Mouse (Mus musculus) intestine, embryonic 15.5 days (tissue): ENCODE measurements around the gene Tmem259. TPM values are rescaled to one million over a fixed set of nuclear protein-coding genes. Genes with fewer than 3 reads are reported as not detected.

Source experiments
- ATAC-seq: fragments of 200-750 bp; cut with Nextera tagmentation; 2 replicates; pipeline ENCODE4 v1.8.0; 2017; ENCODE audit warnings: moderate TSS enrichment, moderate library complexity
- H3K27ac ChIP-seq: fragments of 300-500 bp; sonication (generic); 2 replicates; pipeline ENCODE4 v1.5.1; 2015; ENCODE audit warnings: mild to moderate bottlenecking, inconsistent platforms
- H3K27me3 ChIP-seq: fragments of 300-500 bp; sonication (generic); replicated peaks from 2 replicates; pipeline ENCODE4 v1.6.1; 2015; ENCODE audit warnings: inconsistent platforms
- H3K36me3 ChIP-seq: fragments of 300-500 bp; sonication (generic); 2 replicates; pipeline ENCODE4 v1.6.1; 2015; ENCODE audit warnings: inconsistent platforms
- H3K4me1 ChIP-seq: fragments of 300-500 bp; sonication (generic); replicated peaks from 2 replicates; pipeline ENCODE4 v1.6.1; 2015; ENCODE audit warnings: inconsistent platforms
- H3K4me2 ChIP-seq: fragments of 300-500 bp; sonication (generic); replicated peaks from 2 replicates; pipeline ENCODE4 v1.6.1; 2015; ENCODE audit warnings: mild to moderate bottlenecking, inconsistent platforms
- H3K4me3 ChIP-seq: fragments of 300-500 bp; sonication (generic); replicated peaks from 2 replicates; pipeline ENCODE4 v1.5.1; 2015; ENCODE audit warnings: inconsistent platforms
- H3K9ac ChIP-seq: fragments of 300-500 bp; sonication (generic); 2 replicates; pipeline ENCODE4 v1.6.1; 2015; ENCODE audit warnings: inconsistent platforms
- H3K9me3 ChIP-seq: fragments of 300-500 bp; sonication (generic); 2 replicates; pipeline ENCODE4 v1.6.1; 2016; ENCODE audit warnings: inconsistent platforms
- WGBS: fragments of 180-500 bp; shearing (Covaris S2); methylation state at CpG from one replicate; pipeline ENCODE4 v1.1.7; 2015; 5-methylcytosine and 5-hydroxymethylcytosine counted together
- polyA plus RNA-seq: library from polyadenylated mRNA; unstranded; fragments of >200 nt; fragmentation: Nextera tagmentation; extraction: Ambion mirVana; gene quantifications from 2 replicates; pipeline ENCODE4 v1.2.1, GENCODE M21; 2015

The Tmem259 gene
- polyA plus RNA-seq, 1 experiment from 2014 or later: 18.1 TPM

- peak overlapping the region; percentile 65 for H3K27ac ChIP-seq
- H3K9ac ChIP-seq: 0 out of 2 replicates have a peak overlapping the region, but pooled peaks have one; percentile 14
- peaks cover 28% of the 10 kb centered on the region for H3K36me3 ChIP-seq
- H3K4me2 ChIP-seq: peak overlapping the region; percentile 30
- no peaks in the 10 kb centered on the region for H3K27me3 ChIP-seq
- H3K9me3 ChIP-seq: no peaks in the 10 kb centered on the region
- ATAC-seq: peak; percentile 4; the same call in 1 of the 2 replicates
- peaks cover 67% of the 10 kb centered on the region for H3K4me1 ChIP-seq
- 55% methylated on average over 10 of the region's 10 CpGs for WGBS
- no peak overlapping the region for H3K4me3 ChIP-seq
Measured at GRCm38 (mm10) chr10:79936284-79936910, 47.7 kb downstream of the Tmem259 start.

DNA sequence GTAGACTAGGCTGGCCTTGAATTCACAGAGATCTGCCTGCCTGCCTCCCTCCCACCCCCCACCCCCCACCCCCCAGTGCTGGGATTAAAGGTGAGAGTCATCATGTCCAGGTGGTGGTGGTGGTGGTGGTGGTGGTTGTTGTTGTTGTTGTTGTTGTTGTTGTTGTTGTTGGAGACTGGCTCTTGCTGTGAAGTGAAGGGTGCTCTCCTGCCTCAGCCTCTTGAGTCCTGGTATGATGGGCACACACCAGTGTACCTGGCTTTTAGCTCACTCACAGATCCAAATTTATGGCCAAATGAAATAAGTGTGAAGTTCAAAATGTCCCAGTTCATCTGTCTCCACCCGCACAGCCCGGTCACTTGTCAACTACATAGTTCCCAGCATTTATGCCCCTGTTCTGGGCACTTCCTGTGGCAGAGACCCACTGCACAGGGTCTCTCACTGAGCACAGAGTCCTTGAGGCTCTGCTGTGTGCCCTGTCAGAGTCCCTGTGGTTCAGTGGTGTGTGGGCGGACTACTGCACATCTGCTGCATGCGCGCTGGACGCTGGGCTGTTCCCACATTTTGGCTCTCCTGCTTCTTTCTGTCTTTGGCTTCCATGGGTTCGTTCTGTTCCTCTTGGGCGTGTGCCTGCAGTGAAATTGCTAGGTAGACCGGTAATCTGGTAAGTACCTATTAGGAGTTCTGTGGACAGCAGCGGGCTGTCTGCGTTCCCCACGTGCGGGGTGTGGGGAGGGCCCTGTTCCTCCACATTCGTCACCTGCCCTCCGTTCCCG lies 49.1 kb downstream of the Tmem259 start:
- WGBS: 86% methylated on average over 16 of the region's 16 CpGs
- no peak overlapping the region for H3K4me3 ChIP-seq
- H3K27ac ChIP-seq: peak overlapping the region; percentile 34; the same call in 1 of the 2 replicates
- no peaks in the 10 kb centered on the region for H3K27me3 ChIP-seq
- H3K9me3 ChIP-seq: no peaks in the 10 kb centered on the region
- no peak for ATAC-seq
- no peak overlapping the region for H3K4me2 ChIP-seq
- H3K9ac ChIP-seq: no peak overlapping the region
- peaks cover 37% of the 10 kb centered on the region for H3K36me3 ChIP-seq
- peaks cover 73% of the 10 kb centered on the region for H3K4me1 ChIP-seq

DNA sequence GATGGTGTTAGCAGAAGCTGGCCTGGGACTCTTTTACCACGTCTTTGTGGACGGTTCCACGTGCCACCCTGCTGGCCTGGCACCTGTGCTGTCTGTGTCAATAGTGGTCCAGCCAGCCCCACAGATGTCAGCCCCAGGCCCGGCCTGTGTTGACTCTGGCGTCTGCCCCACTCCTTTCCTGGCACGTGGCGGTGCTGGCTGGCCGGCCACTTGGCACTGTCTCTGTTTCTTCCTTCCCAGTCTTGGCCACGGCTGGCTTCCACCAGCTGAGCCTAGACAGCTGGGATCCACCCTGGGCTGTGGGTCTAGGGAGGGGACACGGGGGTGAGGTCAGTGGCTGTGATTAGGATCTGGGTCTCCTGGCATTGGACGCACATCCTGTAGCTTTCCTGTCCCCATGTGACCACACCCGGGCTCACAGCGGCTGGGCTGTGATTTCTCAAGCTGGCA lies 49.8 kb downstream of the Tmem259 start:
- H3K27me3 ChIP-seq: no peaks in the 10 kb centered on the region
- H3K36me3 ChIP-seq: peaks cover 37% of the 10 kb centered on the region
- H3K4me2 ChIP-seq: no peak overlapping the region
- ATAC-seq: peak; percentile 26; the same call in 1 of the 2 replicates
- no peaks in the 10 kb centered on the region for H3K9me3 ChIP-seq
- peaks cover 80% of the 10 kb centered on the region for H3K4me1 ChIP-seq
- 54% methylated on average over 13 of the region's 13 CpGs for WGBS
- peak overlapping the region; percentile 34 for H3K27ac ChIP-seq
- no peak overlapping the region for H3K4me3 ChIP-seq
- 0 out of 2 replicates have a peak overlapping the region, but pooled peaks have one; percentile 17 for H3K9ac ChIP-seq

DNA sequence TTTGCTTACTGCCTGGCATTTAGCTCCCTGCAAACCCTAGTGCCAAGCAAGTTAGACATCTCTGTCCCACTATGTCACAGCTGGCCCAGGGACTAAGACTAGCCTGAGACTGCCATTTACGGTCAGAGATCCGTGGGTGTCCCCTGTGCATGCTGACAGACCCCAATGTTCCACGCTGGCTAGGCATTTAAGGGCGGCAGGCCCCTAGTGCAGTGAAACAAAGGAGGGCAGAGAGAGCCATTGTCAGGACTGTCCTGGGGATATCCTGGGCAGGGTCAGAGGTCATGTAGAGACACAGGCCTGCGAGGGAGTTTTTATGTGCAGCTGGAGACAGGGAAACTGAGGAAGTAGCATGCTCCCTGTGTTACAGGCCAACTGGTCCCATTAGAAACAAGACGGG lies 50.3 kb downstream of the Tmem259 start:
- 83% methylated on average over 6 of the region's 6 CpGs for WGBS
- Histone ChIP-seq H3K27ac (peak overlapping the region; percentile 34), H3K4me3 (no peak overlapping the region), H3K4me1 (peaks cover 85% of the 10 kb centered on the region), H3K4me2 (no peak overlapping the region), H3K9me3 (no peaks in the 10 kb centered on the region), H3K36me3 (peaks cover 37% of the 10 kb centered on the region), H3K9ac (no peak overlapping the region), H3K27me3 (no peaks in the 10 kb centered on the region)
- ATAC-seq: no peak

DNA sequence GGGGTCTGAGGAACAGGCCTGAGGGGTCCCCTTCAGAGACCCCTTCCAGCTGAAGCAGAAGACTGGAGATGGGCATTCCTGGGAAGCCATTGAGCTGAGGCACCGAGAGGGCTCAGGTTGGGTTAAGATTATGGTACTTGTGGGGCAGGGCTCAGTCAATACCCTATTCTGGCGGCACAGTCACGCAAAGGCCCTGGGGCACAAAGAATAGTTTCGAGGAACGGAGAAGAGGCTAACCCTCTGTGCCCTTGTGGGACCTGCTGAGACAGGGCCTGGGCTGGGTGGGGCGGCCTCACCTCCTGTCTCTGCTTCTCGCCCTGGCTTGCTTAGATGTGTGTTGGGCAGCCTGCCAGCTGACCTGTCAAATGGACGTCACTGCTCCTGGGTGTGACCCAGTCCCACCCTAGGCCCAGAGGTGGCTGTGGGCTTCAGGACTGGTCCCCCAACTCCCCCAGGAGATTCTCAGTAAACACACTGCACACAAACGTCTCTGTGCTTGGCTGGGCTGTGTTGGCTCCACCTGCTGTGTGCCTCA lies 50.9 kb downstream of the Tmem259 start:
- WGBS: 61% methylated on average over 9 of the region's 9 CpGs
- H3K9me3 ChIP-seq: no peaks in the 10 kb centered on the region
- H3K4me3 ChIP-seq: no peak overlapping the region
- no peak for ATAC-seq
- peaks cover 34% of the 10 kb centered on the region for H3K36me3 ChIP-seq
- H3K4me1 ChIP-seq: peaks cover 83% of the 10 kb centered on the region
- peak overlapping the region; percentile 67 for H3K27ac ChIP-seq
- H3K9ac ChIP-seq: 0 out of 2 replicates have a peak overlapping the region, but pooled peaks have one; percentile 18
- no peaks in the 10 kb centered on the region for H3K27me3 ChIP-seq
- 0 out of 2 replicates have a peak overlapping the region, but pooled peaks have one; percentile 24 for H3K4me2 ChIP-seq

DNA sequence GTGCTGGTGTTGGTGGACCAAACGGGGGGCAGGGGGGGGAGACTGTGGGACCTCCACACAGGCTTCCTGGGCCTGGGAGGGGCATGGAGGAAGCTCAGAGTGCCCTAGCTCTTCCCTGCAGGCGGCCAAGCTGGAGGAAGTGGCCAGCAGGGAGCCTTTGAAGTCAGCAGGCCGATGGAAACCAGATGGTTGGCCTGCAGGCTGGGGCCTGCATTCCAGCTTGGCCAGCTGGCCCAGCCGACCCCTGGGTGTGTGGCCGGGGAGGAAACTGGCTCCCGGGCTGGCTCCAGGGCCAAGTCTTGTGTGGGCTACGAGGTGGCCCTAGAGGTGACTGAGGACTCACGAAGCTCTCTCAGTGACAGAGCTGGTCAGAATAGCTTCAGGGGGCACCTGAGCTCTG lies 51.4 kb downstream of the Tmem259 start:
- Histone ChIP-seq H3K4me1 (peaks cover 78% of the 10 kb centered on the region), H3K36me3 (peaks cover 29% of the 10 kb centered on the region), H3K27me3 (no peaks in the 10 kb centered on the region), H3K4me3 (no peak overlapping the region), H3K9me3 (no peaks in the 10 kb centered on the region), H3K27ac (peak overlapping the region; percentile 67), H3K9ac (peak overlapping the region; percentile 18; the same call in 1 of the 2 replicates), H3K4me2 (0 out of 2 replicates have a peak overlapping the region, but pooled peaks have one; percentile 24)
- no peak for ATAC-seq
- WGBS: 22% methylated on average over 8 of the region's 8 CpGs

DNA sequence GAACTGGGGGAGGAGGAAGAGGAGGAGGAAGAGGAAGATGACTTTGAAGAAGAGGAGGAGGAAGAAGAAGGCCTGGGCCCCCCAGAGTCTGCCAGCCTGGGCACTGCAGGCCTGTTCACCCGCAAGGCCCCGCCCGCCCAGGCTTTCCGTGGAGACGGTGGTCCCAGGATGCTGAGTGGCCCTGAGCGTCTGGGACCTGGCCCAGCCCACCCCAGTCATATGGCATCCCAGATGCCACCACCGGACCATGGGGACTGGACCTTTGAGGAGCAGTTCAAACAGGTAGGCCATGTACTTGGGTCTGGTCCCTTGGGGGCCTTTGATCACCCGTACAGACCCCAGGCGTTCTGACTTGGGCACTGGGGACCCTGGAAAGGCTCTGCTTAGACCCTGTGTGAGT lies 52.3 kb downstream of the Tmem259 start:
- Histone ChIP-seq H3K4me3 (no peak overlapping the region), H3K4me1 (peaks cover 70% of the 10 kb centered on the region), H3K4me2 (no peak overlapping the region), H3K27ac (no peak overlapping the region), H3K36me3 (peaks cover 28% of the 10 kb centered on the region), H3K27me3 (no peaks in the 10 kb centered on the region), H3K9me3 (no peaks in the 10 kb centered on the region), H3K9ac (peak overlapping the region; percentile 5; the same call in 1 of the 2 replicates)
- WGBS: 86% methylated on average over 9 of the region's 9 CpGs
- ATAC-seq: no peak

- peaks cover 68% of the 10 kb centered on the region for H3K4me1 ChIP-seq
- no peak overlapping the region for H3K4me3 ChIP-seq
- H3K27me3 ChIP-seq: no peaks in the 10 kb centered on the region
- ATAC-seq: no peak
- H3K9me3 ChIP-seq: no peaks in the 10 kb centered on the region
- H3K4me2 ChIP-seq: no peak overlapping the region
- no peak overlapping the region for H3K9ac ChIP-seq
- no peak overlapping the region for H3K27ac ChIP-seq
- WGBS: 89% methylated on average over 16 of the region's 16 CpGs
- H3K36me3 ChIP-seq: peaks cover 26% of the 10 kb centered on the region
Measured at GRCm38 (mm10) chr10:79930826-79931186, 53.3 kb downstream of the Tmem259 start.

DNA sequence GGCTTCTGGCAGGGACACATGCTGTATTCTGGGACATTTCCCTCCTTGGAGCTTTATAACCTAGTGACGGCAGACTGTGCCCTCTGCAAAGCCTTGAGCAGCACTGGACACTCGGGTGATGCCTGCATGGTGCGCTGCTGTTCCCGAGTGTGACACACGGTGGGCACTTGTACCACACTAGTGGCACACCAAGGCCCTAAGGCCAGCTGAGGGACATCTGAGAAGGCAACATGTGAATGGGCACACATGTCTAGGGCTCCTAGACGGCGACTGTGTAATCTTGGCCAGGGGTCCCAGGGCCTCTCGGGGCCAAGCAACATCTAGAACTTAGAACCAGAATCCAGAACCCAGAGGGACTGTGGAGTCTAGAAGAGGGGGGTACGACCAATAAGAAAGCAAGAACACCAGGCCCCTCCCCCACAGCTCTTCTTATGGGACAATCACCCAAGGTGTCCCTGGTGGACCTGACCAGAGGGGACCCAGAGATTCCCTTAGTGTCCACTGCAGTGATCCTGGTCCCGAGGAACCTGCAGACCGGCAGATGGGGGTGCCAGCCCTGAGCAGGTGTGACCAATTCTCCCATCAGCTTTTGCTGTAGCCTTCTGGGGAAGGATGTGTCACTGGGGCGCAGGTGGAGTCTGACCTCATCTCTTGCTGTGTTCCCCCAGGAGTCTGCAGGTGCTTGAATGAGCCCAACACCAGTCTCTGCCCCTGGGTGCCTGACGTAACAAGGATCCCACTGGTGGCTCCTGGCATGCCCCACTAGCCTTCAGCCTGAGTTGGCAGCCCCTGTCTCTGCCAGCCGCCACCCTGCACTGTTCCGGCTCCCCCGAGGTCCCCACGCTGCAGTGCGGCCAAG lies 53.9 kb downstream of the Tmem259 start:
- peak overlapping the region; percentile 92 for H3K4me2 ChIP-seq
- WGBS: 84% methylated on average over 18 of the region's 18 CpGs
- ATAC-seq: no peak
- H3K4me1 ChIP-seq: peaks cover 66% of the 10 kb centered on the region
- 0 out of 2 replicates have a peak overlapping the region, but pooled peaks have one; percentile 2 for H3K4me3 ChIP-seq
- H3K27me3 ChIP-seq: no peaks in the 10 kb centered on the region
- no peak overlapping the region for H3K9ac ChIP-seq
- H3K9me3 ChIP-seq: no peaks in the 10 kb centered on the region
- no peak overlapping the region for H3K27ac ChIP-seq
- peaks cover 22% of the 10 kb centered on the region for H3K36me3 ChIP-seq

- 14% methylated on average over 9 of the region's 9 CpGs for WGBS
- ATAC-seq: no peak
- peak overlapping the region; percentile 66 for H3K27ac ChIP-seq
Measured at GRCm38 (mm10) chr10:79928907-79929701, 55.0 kb downstream of the Tmem259 start.

More at GRCm38 (mm10) chr10:79928907-79929701, 55.0 kb downstream of the Tmem259 start:
- H3K4me3 ChIP-seq: peak overlapping the region; percentile 98
- peak overlapping the region; percentile 92 for H3K4me2 ChIP-seq
- H3K36me3 ChIP-seq: peaks cover 21% of the 10 kb centered on the region
- no peaks in the 10 kb centered on the region for H3K9me3 ChIP-seq
- no peaks in the 10 kb centered on the region for H3K27me3 ChIP-seq
- H3K9ac ChIP-seq: peak overlapping the region; percentile 36
- H3K4me1 ChIP-seq: peaks cover 62% of the 10 kb centered on the region
